Mouse (Mus musculus): ENCODE measurements around the gene Pkd1. TPM values are rescaled to one million over a fixed set of nuclear protein-coding genes. Genes with fewer than 3 reads are reported as not detected.

Gene Pkd1
- total RNA-seq, 2 experiments from 2014 or later, result 87.0 to 93.3 TPM

- DNase-seq (ENCODE audit: low spot score in 2 of 2), result no peak
- TF ChIP-seq CTCF (conservative IDR thresholded peaks at IDR 0.05), result no peak
- no peak overlapping the region for H3K4me3 ChIP-seq
- no peak overlapping the region for H3K27ac ChIP-seq
Measured at GRCm38 (mm10) chr17:24638214-24638613, 88.6 kb downstream of the Pkd1 start.

- no peak for DNase-seq (ENCODE audit: low spot score in 2 of 2)
- H3K4me3 ChIP-seq, result no peak overlapping the region
- TF ChIP-seq CTCF (conservative IDR thresholded peaks at IDR 0.05), result no peak
- no peak overlapping the region for H3K27ac ChIP-seq
Measured at GRCm38 (mm10) chr17:24638840-24639239, 89.2 kb downstream of the Pkd1 start.

- TF ChIP-seq CTCF (conservative IDR thresholded peaks at IDR 0.05), result no peak
Measured at GRCm38 (mm10) chr17:24639571-24639988, 89.9 kb downstream of the Pkd1 start.

GRCm38 (mm10) chr17:24640119-24640518, 90.5 kb downstream of the Pkd1 start:
- Histone ChIP-seq H3K4me3 (no peak overlapping the region), H3K27ac (no peak overlapping the region)
- DNase-seq (ENCODE audit: low spot score in 2 of 2), result no peak
- no peak for TF ChIP-seq CTCF (conservative IDR thresholded peaks at IDR 0.05)

More at GRCm38 (mm10) chr17:24639571-24639988, 89.9 kb downstream of the Pkd1 start:
- no peak overlapping the region for H3K27ac ChIP-seq
- H3K4me3 ChIP-seq, result no peak overlapping the region
- no peak for DNase-seq (ENCODE audit: low spot score in 2 of 2)

- no peak overlapping the region for H3K4me3 ChIP-seq
- no peak overlapping the region for H3K27ac ChIP-seq
- TF ChIP-seq CTCF (conservative IDR thresholded peaks at IDR 0.05), result no peak
- DNase-seq (ENCODE audit: low spot score in 2 of 2), result no peak
Measured at GRCm38 (mm10) chr17:24640581-24640980, 90.9 kb downstream of the Pkd1 start.

DNA sequence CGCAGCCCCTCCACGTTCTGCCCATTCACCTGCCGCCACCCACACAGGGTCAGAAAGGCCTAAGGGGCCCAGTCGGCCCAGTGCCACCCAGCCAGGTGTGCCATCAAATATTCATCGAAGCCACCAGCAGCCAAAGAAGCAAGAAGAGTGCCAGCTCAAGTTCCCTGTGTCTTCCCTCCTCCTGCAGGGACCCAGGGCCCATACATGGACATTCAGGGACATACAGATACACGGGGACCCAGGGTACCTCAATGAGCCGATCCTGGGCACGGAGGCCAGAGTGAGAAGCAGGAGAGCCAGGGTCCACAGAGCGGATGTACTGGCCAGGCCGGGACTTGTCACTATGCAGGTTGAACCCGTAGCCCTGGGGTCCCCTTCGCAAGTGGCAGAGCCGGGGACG, 92.3 kb downstream of the Pkd1 start:
- TF ChIP-seq CTCF (conservative IDR thresholded peaks at IDR 0.05), result no peak
- H3K4me3 ChIP-seq, result no peak overlapping the region
- H3K27ac ChIP-seq, result no peak overlapping the region
- DNase-seq (ENCODE audit: low spot score in 2 of 2), result no peak

GRCm38 (mm10) chr17:24642791-24643343, 93.2 kb downstream of the Pkd1 start:
- DNase-seq (ENCODE audit: low spot score in 2 of 2), result no peak
- H3K4me3 ChIP-seq, result no peak overlapping the region; the same call in 1 of the 2 replicates
- H3K27ac ChIP-seq, result peak overlapping the region; percentile 89
- TF ChIP-seq CTCF (conservative IDR thresholded peaks at IDR 0.05), result no peak

DNA sequence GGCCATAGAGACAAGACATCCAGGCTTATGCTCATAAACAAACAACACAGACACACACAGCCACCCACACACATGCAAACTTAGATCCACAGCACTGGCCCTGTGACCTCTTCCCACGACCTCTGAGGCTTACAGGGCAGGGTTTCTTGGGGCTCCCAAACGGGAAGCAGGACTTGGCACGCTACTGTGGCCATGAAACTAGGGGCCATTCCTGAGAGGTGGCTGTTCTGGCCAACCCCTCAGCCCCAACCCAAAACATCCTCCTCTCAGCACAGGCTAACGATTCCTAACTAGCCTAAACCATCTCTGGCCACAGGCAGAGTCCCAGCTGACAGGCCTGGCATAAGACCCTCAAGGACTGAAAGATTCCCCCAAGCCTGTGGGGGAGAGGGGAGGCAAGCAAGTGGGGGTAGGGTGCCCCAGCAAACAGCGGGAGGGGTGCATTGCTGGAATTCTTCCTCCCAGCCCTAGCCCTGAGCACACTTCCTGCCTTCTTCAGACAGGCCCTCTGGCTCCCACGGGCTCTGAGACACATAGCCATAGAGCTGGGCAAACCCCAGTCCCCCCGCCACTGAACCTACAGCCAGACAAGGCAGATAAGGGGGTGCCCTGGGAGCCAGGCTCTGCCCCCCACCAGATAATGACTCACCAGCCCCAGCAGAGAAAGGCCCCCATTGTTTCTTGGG, 94.5 kb downstream of the Pkd1 start:
- TF ChIP-seq CTCF (conservative IDR thresholded peaks at IDR 0.05), result no peak
- peak overlapping the region; percentile 89 for H3K27ac ChIP-seq
- DNase-seq (ENCODE audit: low spot score in 2 of 2), result no peak
- H3K4me3 ChIP-seq, result peak overlapping the region; percentile 34

GRCm38 (mm10) chr17:24644875-24645721, 95.5 kb downstream of the Pkd1 start:
- no peak for TF ChIP-seq CTCF (conservative IDR thresholded peaks at IDR 0.05)
- no peak for DNase-seq (ENCODE audit: low spot score in 2 of 2)
- Histone ChIP-seq H3K27ac (peak overlapping the region; percentile 89), H3K4me3 (peak overlapping the region; percentile 34; the same call in 1 of the 2 replicates)

DNA sequence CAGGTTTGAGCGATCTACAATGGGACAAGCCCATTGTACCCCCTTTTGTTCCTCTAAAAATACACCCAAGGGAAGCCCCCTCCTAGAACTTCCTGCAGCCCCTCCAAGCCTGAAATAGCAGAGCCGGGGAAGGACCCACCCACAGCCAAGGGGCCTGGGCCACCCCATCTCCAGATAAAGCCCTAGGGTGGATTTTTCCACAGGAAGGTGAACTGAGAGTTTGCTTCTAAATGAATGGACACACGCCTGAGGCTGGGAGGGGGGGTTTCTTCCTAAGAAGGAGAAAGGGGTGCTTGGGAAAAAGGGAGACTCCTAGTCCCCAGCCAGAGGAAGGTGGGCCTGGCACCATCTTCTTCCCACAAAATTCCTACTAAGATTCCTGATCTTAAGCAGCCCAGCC, 96.3 kb downstream of the Pkd1 start:
- no peak for DNase-seq (ENCODE audit: low spot score in 2 of 2)
- TF ChIP-seq CTCF (conservative IDR thresholded peaks at IDR 0.05), result no peak
- no peak overlapping the region for H3K4me3 ChIP-seq
- H3K27ac ChIP-seq, result peak overlapping the region; percentile 89

Small RNA genes within 50 kb of the gene (microRNA-seq; reads per million reads assigned to microRNA genes)
- 6.4 to 11.2 reads per million in 2 experiments for gene Gm24589

Other genes with a start within 250 kb of the Pkd1 start
- 1 to 10 TPM in 1 of 2 experiments, under 1 TPM in 1; 0.69 to 1.2 TPM for gene Abca17, start 198.8 kb upstream of the Pkd1 start, total RNA-seq (2021)
- gene Abca3, start 197.9 kb upstream of the Pkd1 start, total RNA-seq (2021), result 10 to 100 TPM; 64.6 to 66.9 TPM
- 100 to 1,000 TPM; 127 to 134 TPM for gene Rnps1, start 135.3 kb upstream of the Pkd1 start, total RNA-seq (2021)
- gene Eci1, start 123.2 kb upstream of the Pkd1 start, total RNA-seq (2021), result 10 to 100 TPM; 30.7 to 35.5 TPM
- 10 to 100 TPM in 1 of 2 experiments, 1 to 10 TPM in 1; 5.4 to 10.7 TPM for gene Dnase1l2, start 106.7 kb upstream of the Pkd1 start, total RNA-seq (2021)
- gene E4f1, start 79.5 kb upstream of the Pkd1 start, total RNA-seq (2021), result 10 to 100 TPM; 34.0 to 39.4 TPM
- 10 to 100 TPM; 58.2 to 62.7 TPM for gene Pgp, start 79.4 kb upstream of the Pkd1 start, total RNA-seq (2021)
- 1 to 10 TPM; 2.0 to 2.3 TPM for gene Bricd5, start 76.0 kb upstream of the Pkd1 start, total RNA-seq (2021)
- gene Mlst8, start 70.8 kb upstream of the Pkd1 start, total RNA-seq (2021), result 10 to 100 TPM; 36.0 to 44.9 TPM
- 100 to 1,000 TPM; 153 to 158 TPM for gene Caskin1, start 61.2 kb upstream of the Pkd1 start, total RNA-seq (2021)
- 10 to 100 TPM; 87.9 to 95.5 TPM for gene Traf7, start 21.9 kb upstream of the Pkd1 start, total RNA-seq (2021)
- gene Rab26, start 15.6 kb upstream of the Pkd1 start, total RNA-seq (2021), result 10 to 100 TPM; 78.2 to 82.2 TPM
- 100 to 1,000 TPM; 192 to 223 TPM for gene Tsc2, start 82.8 kb downstream of the Pkd1 start, total RNA-seq (2021)
- gene Nthl1, start 82.8 kb downstream of the Pkd1 start, total RNA-seq (2021), result 1 to 10 TPM; 6.2 to 6.8 TPM
- gene Slc9a3r2, start 100.5 kb downstream of the Pkd1 start, total RNA-seq (2021), result 10 to 100 TPM; 41.9 to 44.1 TPM
- gene Npw, start 108.6 kb downstream of the Pkd1 start, total RNA-seq (2021), result 1 to 10 TPM; 2.0 to 2.3 TPM
- 10 to 100 TPM; 36.6 to 43.9 TPM for gene Zfp598, start 119.9 kb downstream of the Pkd1 start, total RNA-seq (2021)
- 100 to 1,000 TPM; 146 to 155 TPM for gene Syngr3, start 140.1 kb downstream of the Pkd1 start, total RNA-seq (2021)
- gene Gfer, start 146.3 kb downstream of the Pkd1 start, total RNA-seq (2021), result 10 to 100 TPM; 22.3 to 22.4 TPM
- gene Noxo1, start 146.4 kb downstream of the Pkd1 start, total RNA-seq (2021), result 1 to 10 TPM; 3.3 to 3.4 TPM
- gene Tbl3, start 157.8 kb downstream of the Pkd1 start, total RNA-seq (2021), result 10 to 100 TPM; 30.9 to 32.8 TPM
- under 1 TPM in 1 of 2 experiments, not detected in 1; 0.56 TPM for gene Rnf151, start 168.2 kb downstream of the Pkd1 start, total RNA-seq (2021)
- 100 to 1,000 TPM; 302 to 315 TPM for gene Rps2, start 168.3 kb downstream of the Pkd1 start, total RNA-seq (2021)
- gene Ndufb10, start 174.6 kb downstream of the Pkd1 start, total RNA-seq (2021), result 100 to 1,000 TPM; 210 to 227 TPM
- gene Rpl3l, start 178.0 kb downstream of the Pkd1 start, total RNA-seq (2021), result under 1 TPM; 0.38 to 0.61 TPM
- 10 to 100 TPM; 32.0 to 40.8 TPM for gene Msrb1, start 186.8 kb downstream of the Pkd1 start, total RNA-seq (2021)
- gene Hs3st6, start 203.2 kb downstream of the Pkd1 start, total RNA-seq (2021), result not detected